Mouse (Mus musculus) ES-Bruce4 (cell line): ENCODE data around the gene Nxnl1. TPM values are rescaled to one million over a fixed set of nuclear protein-coding genes. Genes with fewer than 3 reads are reported as not detected.

Experiments used
- H3K27ac ChIP-seq: 2 replicates; pipeline ENCODE4 v1.5.1; 2012; ENCODE audit warnings: low read length, inconsistent platforms; ENCODE audit not compliant: insufficient read depth
- H3K27me3 ChIP-seq: 2 replicates; pipeline ENCODE4 v1.6.1; 2012; ENCODE audit warnings: mild to moderate bottlenecking, low read length, inconsistent platforms; ENCODE audit not compliant: control insufficient read depth, poor library complexity, insufficient read depth, severe bottlenecking
- H3K36me3 ChIP-seq: 2 replicates; pipeline ENCODE4 v1.6.1; 2012; ENCODE audit warnings: inconsistent platforms, mild to moderate bottlenecking, low read length, moderate library complexity; ENCODE audit not compliant: control insufficient read depth, poor library complexity, insufficient read depth, severe bottlenecking
- H3K4me1 ChIP-seq: one replicate; pipeline ENCODE4 v1.8.1; 2011; ENCODE audit warnings: low read length; ENCODE audit not compliant: control insufficient read depth, insufficient read depth
- H3K4me3 ChIP-seq: 2 replicates; pipeline ENCODE4 v1.5.1; 2011; ENCODE audit warnings: low read depth, mild to moderate bottlenecking, low read length
- H3K9ac ChIP-seq: 2 replicates; pipeline ENCODE4 v1.6.1; 2012; ENCODE audit warnings: low read depth, mild to moderate bottlenecking, inconsistent platforms; ENCODE audit not compliant: poor library complexity, severe bottlenecking
- H3K9me3 ChIP-seq: replicated peaks from 2 replicates; pipeline ENCODE4 v1.6.1; 2012; ENCODE audit warnings: mild to moderate bottlenecking, low read length, inconsistent platforms; ENCODE audit not compliant: control insufficient read depth, poor library complexity, insufficient read depth, severe bottlenecking
- CTCF ChIP-seq: IDR thresholded peaks from one replicate; pipeline ENCODE4 v1.8.1; 2011; ENCODE audit warnings: low read depth, low read length
- EP300 ChIP-seq: IDR thresholded peaks from 2 replicates; pipeline ENCODE4 v1.6.1; 2011; ENCODE audit warnings: low read depth, low read length; ENCODE audit not compliant: insufficient read depth
- POLR2A ChIP-seq: IDR thresholded peaks from one replicate; pipeline ENCODE4 v1.8.1; 2011; ENCODE audit warnings: low read length; ENCODE audit not compliant: insufficient read depth
- polyA plus RNA-seq: library from polyadenylated mRNA; stranded (reverse); fragments of >200 nt; gene quantifications from 2 replicates; pipeline ENCODE4 v1.2.4, GENCODE M21; 2011; ENCODE audit warnings: low read depth; ENCODE audit not compliant: missing spikeins, insufficient read depth, insufficient read length

The Nxnl1 gene
- polyA plus RNA-seq, 1 experiment: not detected

- Histone ChIP-seq H3K9ac (no peak overlapping the region), H3K9me3 (no peaks in the 10 kb centered on the region)
Observed at GRCm38 (mm10) chr8:71596384-71596783, 30.0 kb upstream of the Nxnl1 start.

GRCm38 (mm10) chr8:71595862-71596261, 29.5 kb upstream of the Nxnl1 start:
- H3K27me3 ChIP-seq: no peaks in the 10 kb centered on the region
- no peak overlapping the region for H3K27ac ChIP-seq
- no peaks in the 10 kb centered on the region for H3K36me3 ChIP-seq
- H3K9me3 ChIP-seq: no peaks in the 10 kb centered on the region
- TF ChIP-seq POLR2A (no peak), EP300 (peak; percentile 47; the same call in 1 of the 2 replicates), CTCF (peak; percentile 99)
- H3K4me3 ChIP-seq: no peak overlapping the region
- no peak overlapping the region for H3K9ac ChIP-seq
- H3K4me1 ChIP-seq: no peaks in the 10 kb centered on the region

More at GRCm38 (mm10) chr8:71596384-71596783, 30.0 kb upstream of the Nxnl1 start:
- TF ChIP-seq CTCF: peak; percentile 8
- TF ChIP-seq POLR2A: no peak
- no peaks in the 10 kb centered on the region for H3K36me3 ChIP-seq
- no peaks in the 10 kb centered on the region for H3K4me1 ChIP-seq
- no peak overlapping the region for H3K27ac ChIP-seq
- H3K27me3 ChIP-seq: no peaks in the 10 kb centered on the region
- no peak overlapping the region for H3K4me3 ChIP-seq

GRCm38 (mm10) chr8:71594324-71594722, 27.9 kb upstream of the Nxnl1 start:
- no peaks in the 10 kb centered on the region for H3K9me3 ChIP-seq
- H3K4me1 ChIP-seq: no peaks in the 10 kb centered on the region
- no peak overlapping the region for H3K27ac ChIP-seq
- no peak for TF ChIP-seq POLR2A
- TF ChIP-seq EP300: no peak
- TF ChIP-seq CTCF: no peak
- H3K4me3 ChIP-seq: no peak overlapping the region
- H3K27me3 ChIP-seq: no peaks in the 10 kb centered on the region
- no peak overlapping the region for H3K9ac ChIP-seq
- H3K36me3 ChIP-seq: no peaks in the 10 kb centered on the region

- Histone ChIP-seq H3K36me3 (no peaks in the 10 kb centered on the region), H3K27me3 (no peaks in the 10 kb centered on the region), H3K4me1 (no peaks in the 10 kb centered on the region), H3K9me3 (no peaks in the 10 kb centered on the region), H3K27ac (no peak overlapping the region), H3K4me3 (no peak overlapping the region), H3K9ac (no peak overlapping the region)
- TF ChIP-seq POLR2A: no peak
- no peak for TF ChIP-seq CTCF
- no peak for TF ChIP-seq EP300
Observed at GRCm38 (mm10) chr8:71593556-71594323, 27.3 kb upstream of the Nxnl1 start.

GRCm38 (mm10) chr8:71592374-71593170, 26.2 kb upstream of the Nxnl1 start:
- Histone ChIP-seq H3K4me1 (no peaks in the 10 kb centered on the region), H3K4me3 (peak overlapping the region; percentile 80), H3K9me3 (no peaks in the 10 kb centered on the region), H3K27me3 (no peaks in the 10 kb centered on the region), H3K27ac (peak overlapping the region; percentile 45), H3K9ac (peak overlapping the region; percentile 92), H3K36me3 (no peaks in the 10 kb centered on the region)
- TF ChIP-seq CTCF: no peak
- no peak for TF ChIP-seq POLR2A
- TF ChIP-seq EP300: no peak
